8 mouse cellular contexts compared by ENCODE assay signal in genomic region chr11:86994330-86994729, GRCm38 (mm10). TPM values are rescaled to one million over a fixed set of nuclear protein-coding genes. Genes with fewer than 3 reads are reported as not detected.
DNase-seq lines count a peak whose midpoint lies in the region; ATAC-seq lines count a peak whose summit lies in the region.

No protein-coding gene starts in this region.

- no peaks in the 10 kb centered on the region for H3K9me3 ChIP-seq in hindbrain, embryonic 14.5 days (ENCODE audit: control insufficient read depth, low read length)
- H3K9me3 ChIP-seq in liver, embryonic 12.5 days (replicated peaks), result no peaks in the 10 kb centered on the region

- H3K4me2 ChIP-seq in hindbrain, embryonic 14.5 days (replicated peaks), result peak overlapping the region; percentile 82
- peak overlapping the region; percentile 96 for H3K4me2 ChIP-seq in liver, embryonic 12.5 days

- H3K9ac ChIP-seq in hindbrain, embryonic 14.5 days, result peak overlapping the region; percentile 37; the same call in 1 of the 2 replicates
- 0 out of 2 replicates have a peak overlapping the region, but pooled peaks have one; percentile 67 for H3K9ac ChIP-seq in liver, embryonic 12.5 days

- peaks cover 33% of the 10 kb centered on the region for H3K4me1 ChIP-seq in hindbrain, embryonic 14.5 days (replicated peaks; ENCODE audit: control insufficient read depth, insufficient read depth, low read length)
- peaks cover 38% of the 10 kb centered on the region for H3K4me1 ChIP-seq in liver, embryonic 12.5 days

- peak overlapping the region; percentile 38; the same call in 1 of the 2 replicates for H3K27ac ChIP-seq in hindbrain, embryonic 14.5 days
- peak overlapping the region; percentile 8 for H3K27ac ChIP-seq in liver, embryonic 12.5 days

- no peaks in the 10 kb centered on the region for H3K27me3 ChIP-seq in hindbrain, embryonic 14.5 days (ENCODE audit: control insufficient read depth, insufficient read depth, low read length)
- peaks cover 30% of the 10 kb centered on the region; the same call in 1 of the 2 replicates for H3K27me3 ChIP-seq in liver, embryonic 12.5 days (replicated peaks)

- H3K4me3 ChIP-seq in hindbrain, embryonic 14.5 days (replicated peaks; ENCODE audit: low read length), result peak overlapping the region; percentile 90; the same call in 1 of the 2 replicates
- peak overlapping the region; percentile 74 for H3K4me3 ChIP-seq in liver, embryonic 12.5 days

- WGBS in hindbrain, embryonic 14.5 days, result 12% methylated on average over 6 of the region's 6 CpGs
- 7% methylated on average over 6 of the region's 6 CpGs for WGBS in liver, embryonic 12.5 days (ENCODE audit: insufficient replicate concordance)

- DNase-seq in 416B (ENCODE audit: low read depth) (peak; percentile 40), MN1 (ENCODE audit: low spot score) (peak; percentile 22)
- no peak for DNase-seq in hindbrain, embryonic 14.5 days (ENCODE audit: low spot score)
- DNase-seq in cerebellum, postnatal 4 days (ENCODE audit: low spot score in 2 of 2), result no peak
- no peak for DNase-seq in frontal cortex, postnatal 10 days (ENCODE audit: low spot score in 2 of 2)
- DNase-seq in embryo, embryonic 10 days (ENCODE audit: low spot score), result no peak
- DNase-seq in adrenal gland, postnatal 36 days, result no peak

- ATAC-seq in hindbrain, embryonic 14.5 days (ENCODE audit: low FRiP score), result no peak
- no peak for ATAC-seq in liver, embryonic 12.5 days

- H3K36me3 ChIP-seq in hindbrain, embryonic 14.5 days (replicated peaks; ENCODE audit: control insufficient read depth, insufficient read depth), result no peaks in the 10 kb centered on the region
- no peaks in the 10 kb centered on the region for H3K36me3 ChIP-seq in liver, embryonic 12.5 days

RNA-seq across cellular contexts. Expression of gene Ypel2, which starts 0.8 kb away (rescaled TPM):
- polyA plus RNA-seq in hindbrain, embryonic 14.5 days (2014; fragmentation: Nextera tagmentation; extraction: Ambion mirVana), result 3.2 and 3.9 TPM in 2 replicates
- 1.3 and 1.4 TPM in 2 replicates for polyA plus RNA-seq in liver, embryonic 12.5 days (2016; fragmentation: Nextera tagmentation; extraction: Ambion mirVana)
- 10 to 100 TPM; 12.2 to 39.6 TPM for total RNA-seq in adrenal gland, postnatal 36 days (2021)

Comparison
In these comparisons a context has a peak if more than half of its experiments do, and no peak if none do; other contexts are left out.
1. DNase-seq: peak in 416B (single experiment) and MN1 (single experiment); none in hindbrain, embryonic 14.5 days (single experiment), cerebellum, postnatal 4 days (0 of 2), frontal cortex, postnatal 10 days (0 of 2), embryo, embryonic 10 days (single experiment) and adrenal gland, postnatal 36 days (0 of 2).